Mouse (Mus musculus) urinary bladder, postnatal 14 days (tissue): ENCODE results near the gene Ttf2.
A peak's percentile ranks its signal among the peaks of the same experiment; 100 is the strongest.

Experiments
- DNase-seq: peaks from one replicate; pipeline ENCODE4 v3.0.0; 2021; ENCODE audit warnings: low spot score

The Ttf2 gene

DNA sequence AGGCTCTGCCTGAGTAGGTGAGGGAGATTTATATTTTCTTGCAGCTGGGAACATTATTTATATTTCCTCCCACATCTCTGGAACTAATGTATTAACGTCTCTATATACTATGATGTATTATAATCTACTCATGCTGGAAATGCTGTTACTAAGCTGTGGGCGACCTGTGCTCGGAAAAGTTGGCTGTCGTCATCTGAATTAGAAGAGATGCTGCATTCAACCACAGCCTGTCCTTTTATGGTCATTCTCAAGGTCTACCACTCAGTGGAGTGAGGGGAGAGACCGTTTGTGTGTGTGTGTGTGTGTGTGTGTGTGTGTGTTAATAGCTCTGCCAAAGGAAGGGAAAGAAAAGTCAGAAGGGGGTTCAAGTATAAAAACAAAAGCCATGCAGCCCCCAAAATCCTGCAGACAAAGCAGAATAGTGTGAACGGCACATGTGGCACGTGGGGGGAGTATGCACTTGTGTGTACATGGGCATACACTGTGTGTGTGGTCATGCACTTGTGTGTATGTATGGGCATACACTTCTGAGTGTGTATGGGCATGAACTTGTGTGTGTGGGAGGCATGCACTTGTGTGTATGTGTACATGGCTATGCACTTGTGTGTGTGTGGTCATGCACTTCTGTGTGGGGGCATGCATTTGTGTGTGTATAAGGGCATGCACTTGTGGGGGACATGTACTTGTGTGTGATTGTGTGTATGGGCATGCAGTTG is 57.8 kb downstream of the Ttf2 start:
- DNase-seq: no peak

DNA sequence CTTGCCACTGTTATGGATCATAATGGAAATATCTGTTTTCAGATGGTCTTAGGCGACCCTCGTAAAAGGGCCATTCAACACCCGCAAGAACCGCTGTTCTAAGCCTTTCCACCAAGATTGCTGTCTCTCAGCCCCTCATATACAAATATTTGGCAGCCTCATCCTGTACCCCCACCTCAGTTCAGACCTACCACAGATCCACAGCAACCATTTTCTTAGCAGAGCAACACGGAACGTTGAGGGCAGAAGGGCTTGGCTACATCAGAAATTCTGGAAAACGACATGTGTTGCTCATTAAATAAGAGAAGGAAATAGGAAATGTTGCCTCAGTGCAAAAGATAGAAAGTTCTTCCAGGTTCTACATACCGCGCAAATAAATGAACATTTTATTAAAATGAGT is 58.4 kb downstream of the Ttf2 start:
- no peak for DNase-seq

DNA sequence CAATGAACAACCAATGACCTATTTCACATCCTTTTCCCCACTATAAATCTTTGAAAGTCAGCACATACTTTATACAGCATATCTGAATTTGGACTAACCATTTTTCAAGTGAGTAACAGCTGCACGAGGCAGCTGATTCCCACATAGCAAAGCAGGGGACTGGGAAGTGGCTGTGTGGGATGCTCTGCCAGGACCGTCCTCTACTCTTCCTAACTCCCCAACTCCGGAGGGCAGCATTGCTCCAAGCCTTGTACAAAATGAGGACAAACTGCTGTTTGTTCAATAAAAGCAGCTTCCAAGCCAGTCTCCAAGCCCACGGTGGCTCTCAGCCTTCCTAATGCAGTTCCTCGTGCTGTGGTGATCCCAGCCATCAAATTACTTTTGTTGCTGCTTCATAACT is 58.8 kb downstream of the Ttf2 start:
- DNase-seq: no peak

DNA sequence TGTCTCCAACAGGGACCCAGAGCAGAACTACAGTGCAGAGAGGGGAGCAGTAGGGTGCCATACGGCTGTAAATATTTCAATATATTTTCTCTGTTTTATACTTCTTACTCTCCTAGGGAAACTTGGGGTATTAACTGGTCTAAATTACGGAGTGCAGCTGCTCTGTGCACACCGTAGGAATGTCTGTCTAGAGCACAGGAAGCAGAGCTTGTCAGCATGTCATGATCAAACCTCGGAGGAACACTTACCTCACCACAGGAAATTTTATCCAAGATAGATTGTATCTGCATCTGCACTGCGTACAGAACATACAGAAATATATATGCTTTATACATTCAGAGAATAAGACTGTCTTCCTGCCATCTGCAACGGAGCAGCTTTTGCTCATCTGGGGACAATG is 60.9 kb downstream of the Ttf2 start:
- no peak for DNase-seq

DNA sequence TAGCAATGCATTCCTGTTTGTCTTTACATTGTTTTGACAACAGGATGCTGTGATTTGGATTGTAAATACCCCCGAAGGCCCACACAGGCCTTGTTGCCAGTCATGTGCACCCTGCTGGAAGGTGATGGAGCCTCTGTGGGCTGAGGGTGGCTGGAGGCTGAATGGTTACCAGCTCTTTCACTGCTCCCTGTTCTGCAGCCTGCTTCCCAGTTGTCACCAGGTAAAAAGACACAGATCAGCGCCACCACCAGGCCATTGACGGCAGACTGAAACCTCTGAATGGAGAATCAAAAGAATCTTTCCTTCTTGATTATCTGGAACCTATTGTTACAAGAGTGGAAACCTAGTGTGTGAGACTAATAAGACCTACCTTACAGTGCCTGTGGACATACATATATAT is 62.5 kb downstream of the Ttf2 start:
- DNase-seq: peak; percentile 31

DNA sequence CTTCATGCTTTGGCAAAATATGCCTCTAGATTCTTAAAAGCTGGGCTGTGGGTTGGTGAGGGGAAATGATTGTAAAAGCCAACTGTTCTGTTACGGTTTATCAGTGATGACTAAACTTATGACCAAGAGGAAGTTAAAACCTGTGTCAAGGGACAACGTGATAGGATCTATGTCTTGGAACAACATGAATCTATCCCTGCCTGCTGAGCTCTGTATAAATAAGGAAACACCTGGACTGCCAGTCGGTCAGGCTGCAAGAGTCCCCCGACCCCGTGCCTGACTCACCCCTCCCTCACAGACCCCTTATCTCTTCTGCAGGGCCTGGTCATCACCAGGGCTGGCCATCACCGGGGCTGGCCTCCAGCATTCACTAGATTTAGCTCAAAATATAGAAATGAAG is 63.3 kb downstream of the Ttf2 start:
- no peak for DNase-seq

DNA sequence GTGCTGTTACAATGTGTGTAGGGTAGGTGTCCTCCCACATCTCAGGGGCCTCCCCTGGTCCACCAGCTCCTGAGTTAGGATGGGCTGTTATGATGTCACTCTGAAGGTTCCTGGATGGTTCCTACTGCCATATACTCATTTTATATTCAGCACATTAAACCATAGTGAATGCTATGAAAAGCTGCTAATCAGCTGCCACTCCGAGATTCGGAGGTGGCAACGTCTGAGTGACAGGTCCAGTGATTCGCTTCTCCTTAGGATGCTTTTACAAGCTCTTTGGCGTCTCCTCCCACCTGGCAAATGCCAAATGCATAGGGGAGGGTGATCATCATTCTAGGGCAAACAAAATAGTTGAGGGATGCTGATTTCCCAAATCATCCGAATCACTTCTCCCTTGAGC is 74.0 kb downstream of the Ttf2 start:
- no peak for DNase-seq

DNA sequence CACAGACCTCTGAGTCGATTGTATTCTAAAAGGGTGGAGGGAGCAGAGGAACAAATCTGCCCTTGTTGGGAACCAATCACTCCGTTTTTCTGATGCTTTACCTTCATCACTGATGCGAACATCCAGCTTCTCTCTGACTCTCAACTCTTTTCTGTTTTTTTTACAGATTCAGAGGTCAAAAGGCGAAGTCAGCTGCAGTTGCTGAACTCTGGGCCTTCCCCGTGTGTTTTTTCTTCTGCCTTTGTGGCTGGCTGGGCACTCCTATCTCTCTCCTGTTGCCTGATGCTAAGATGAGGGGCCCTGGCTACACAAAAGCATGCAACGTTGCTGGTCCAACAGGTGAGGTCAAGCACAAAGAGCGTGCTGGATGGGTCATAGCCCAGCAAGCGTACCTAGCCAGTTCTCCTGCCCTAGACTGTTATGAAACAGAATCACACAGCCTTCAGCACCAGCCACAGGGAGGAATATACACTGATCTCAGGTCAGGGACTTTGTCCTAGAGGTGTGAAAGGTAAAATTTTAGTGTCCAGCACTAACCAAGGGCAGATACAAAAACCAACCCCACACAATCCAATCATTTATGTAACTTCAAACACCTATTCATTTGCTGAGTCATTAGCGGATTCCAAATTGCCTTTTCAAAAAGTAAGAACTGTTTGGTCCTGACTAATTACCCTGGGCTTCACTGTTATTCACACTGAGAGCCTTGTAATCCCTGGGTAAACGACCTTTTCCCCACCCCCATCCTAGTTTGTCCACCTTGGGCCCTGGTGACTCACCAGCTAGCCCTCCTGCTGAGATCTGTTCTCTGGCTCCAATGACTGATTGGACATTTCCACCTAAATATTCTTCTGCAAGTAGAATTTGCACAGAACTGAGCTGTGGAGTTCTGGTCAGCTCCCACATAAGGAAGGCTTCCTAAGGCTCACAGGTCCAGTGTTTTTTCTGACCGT is 76.8 kb downstream of the Ttf2 start:
- peak; percentile 13 for DNase-seq

DNA sequence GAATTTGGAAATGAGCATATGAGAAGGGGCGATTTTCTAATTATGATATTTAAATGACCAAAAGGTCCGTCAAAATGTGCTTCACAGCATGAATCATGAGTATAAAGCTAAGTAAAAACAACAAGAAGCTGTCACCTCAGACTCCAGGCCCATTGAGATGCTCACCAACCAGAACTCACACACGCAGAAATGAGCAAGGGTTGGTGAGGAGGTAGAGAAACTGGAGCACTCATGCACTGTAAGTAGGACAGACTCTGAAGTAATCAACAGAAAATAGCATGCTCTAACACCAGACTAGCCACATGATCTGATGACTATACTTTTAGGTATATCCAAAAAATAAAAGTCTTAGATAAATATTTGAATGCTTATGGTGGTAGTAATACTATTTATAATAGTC is 79.1 kb downstream of the Ttf2 start:
- no peak for DNase-seq

DNA sequence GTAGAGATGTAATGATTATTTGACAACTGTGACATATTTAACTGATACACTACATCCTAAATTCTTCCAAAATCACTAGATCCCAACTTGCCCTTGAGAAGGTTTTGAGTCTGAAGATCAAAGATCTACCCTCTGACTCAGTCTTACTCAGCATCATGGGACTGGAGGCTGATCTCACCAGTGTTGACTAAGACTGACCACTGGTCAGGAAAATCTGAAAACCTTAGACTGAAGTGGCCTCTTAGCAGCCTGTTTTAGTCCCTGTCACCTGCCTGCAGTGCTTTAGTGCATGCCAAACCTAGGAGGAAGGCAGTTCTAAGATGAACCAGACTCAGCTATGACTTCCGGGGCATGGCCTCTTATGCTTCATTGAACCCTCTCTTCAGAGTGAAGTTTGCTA is 80.2 kb downstream of the Ttf2 start:
- no peak for DNase-seq
